8 mouse cellular contexts compared by ENCODE assay signal in the genomic region with DNA sequence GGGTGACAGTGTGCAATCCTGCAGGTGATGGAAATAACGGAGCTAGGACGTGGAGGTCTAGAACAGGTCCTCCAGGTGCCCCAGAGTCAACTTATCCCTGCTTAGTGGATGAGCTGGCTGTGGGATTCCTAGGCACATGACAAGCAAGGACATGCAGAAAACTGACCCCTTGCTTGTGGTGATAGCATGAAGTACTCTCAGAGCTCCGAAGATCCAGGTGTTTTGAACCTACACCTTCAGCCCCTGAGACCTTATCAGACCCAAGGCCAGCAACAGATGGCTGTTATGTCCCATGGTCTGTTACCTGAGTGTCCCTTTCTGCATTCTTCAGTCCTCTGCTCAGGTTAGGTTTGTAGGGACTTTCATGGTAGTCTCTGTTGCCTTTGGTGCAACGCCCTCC. TPM values are rescaled to one million over a fixed set of nuclear protein-coding genes. Genes with fewer than 3 reads are reported as not detected.
A peak's percentile ranks its signal among the peaks of the same experiment; 100 is the strongest.
DNase-seq lines count a peak whose midpoint lies in the region; ATAC-seq and TF ChIP-seq lines count a peak whose summit lies in the region.

No protein-coding gene starts in this region.

- WGBS in kidney, embryonic 14.5 days = 14% methylated on average over 4 of the region's 4 CpGs
- 16% methylated on average over 4 of the region's 4 CpGs for whole genome bisulfite sequencing in intestine, embryonic 14.5 days

- DNase-seq in kidney, adult 9 months = no peak
- no peak for DNase-seq in intestine, embryonic 14.5 days (ENCODE audit: low spot score)
- DNase-seq in frontal cortex, postnatal 36 days (ENCODE audit: low spot score in 2 of 2) = no peak
- DNase-seq in left cerebral cortex, adult 18-20 months (ENCODE audit: low spot score in 2 of 2) = no peak
- DNase-seq in thymus, postnatal 14 days = no peak

- H3K36me3 ChIP-seq in kidney, embryonic 14.5 days (ENCODE audit: control insufficient read depth, insufficient read depth, low read length) = no peaks in the 10 kb centered on the region
- no peaks in the 10 kb centered on the region for H3K36me3 ChIP-seq in intestine, embryonic 14.5 days (ENCODE audit: control insufficient read depth, insufficient read depth, low read length)
- H3K36me3 ChIP-seq in myocyte (ENCODE audit: control insufficient read depth, insufficient read depth) = no peaks in the 10 kb centered on the region

- peak overlapping the region; percentile 75 for H3K4me3 ChIP-seq in kidney, embryonic 14.5 days (ENCODE audit: low read length)
- peak overlapping the region; percentile 76 for H3K4me3 ChIP-seq in cortical plate, adult 2 months (ENCODE audit: insufficient read depth, low read length)
- peak overlapping the region; percentile 68 for H3K4me3 ChIP-seq in intestine, embryonic 14.5 days (ENCODE audit: low read depth, low read length)
- peak overlapping the region; percentile 13 for H3K4me3 ChIP-seq in myocyte

- H3K9me3 ChIP-seq in kidney, embryonic 14.5 days (ENCODE audit: control insufficient read depth, low read length) = no peaks in the 10 kb centered on the region
- H3K9me3 ChIP-seq in intestine, embryonic 14.5 days (ENCODE audit: control insufficient read depth, low read length) = no peaks in the 10 kb centered on the region

- no peak overlapping the region for H3ac ChIP-seq in myocyte (ENCODE audit: control insufficient read depth, insufficient read length)

- no peak for TF ChIP-seq CTCF in cortical plate, adult 2 months (IDR thresholded peaks at IDR 0.05; ENCODE audit: extremely low read depth, insufficient read depth, low read length)

- peaks cover 12% of the 10 kb centered on the region for H3K4me1 ChIP-seq in kidney, embryonic 14.5 days (ENCODE audit: control insufficient read depth, insufficient read depth, low read length)
- peaks cover 3% of the 10 kb centered on the region for H3K4me1 ChIP-seq in cortical plate, adult 2 months (ENCODE audit: control insufficient read depth, insufficient read depth, low read length)
- peaks cover 34% of the 10 kb centered on the region for H3K4me1 ChIP-seq in intestine, embryonic 14.5 days (replicated peaks; ENCODE audit: control insufficient read depth, insufficient read depth, low read length)

- no peaks in the 10 kb centered on the region for H3K27me3 ChIP-seq in kidney, embryonic 14.5 days (ENCODE audit: control insufficient read depth, insufficient read depth, low read length)
- H3K27me3 ChIP-seq in intestine, embryonic 14.5 days (replicated peaks; ENCODE audit: control insufficient read depth, insufficient read depth, low read length) = no peaks in the 10 kb centered on the region
- no peaks in the 10 kb centered on the region for H3K27me3 ChIP-seq in myocyte (ENCODE audit: control insufficient read depth, insufficient read depth, insufficient read length)

- H3K27ac ChIP-seq in kidney, embryonic 14.5 days (ENCODE audit: low read depth, low read length) = no peak overlapping the region
- H3K27ac ChIP-seq in cortical plate, adult 2 months (ENCODE audit: insufficient read depth, low read length) = no peak overlapping the region
- H3K27ac ChIP-seq in intestine, embryonic 14.5 days (ENCODE audit: low read depth) = no peak overlapping the region

- peak overlapping the region; percentile 88 for H3K4me2 ChIP-seq in kidney, embryonic 14.5 days (replicated peaks; ENCODE audit: low read depth, low read length)
- H3K4me2 ChIP-seq in intestine, embryonic 14.5 days (ENCODE audit: low read length) = peak overlapping the region; percentile 96
- peak overlapping the region; percentile 52 for H3K4me2 ChIP-seq in myocyte (ENCODE audit: low read depth)

- H3K9ac ChIP-seq in kidney, embryonic 14.5 days (ENCODE audit: low read depth, low read length) = peak overlapping the region; percentile 74
- peak overlapping the region; percentile 78 for H3K9ac ChIP-seq in intestine, embryonic 14.5 days (ENCODE audit: low read length)

- no peak for TF ChIP-seq POLR2A in cortical plate, adult 2 months (IDR thresholded peaks at IDR 0.05; ENCODE audit: extremely low read depth, insufficient read depth, low read length)
- no peak for TF ChIP-seq POLR2A in myocyte (IDR thresholded peaks at IDR 0.05; ENCODE audit: insufficient read length, low read depth)

- ATAC-seq in kidney, embryonic 14.5 days (ENCODE audit: low FRiP score, low TSS enrichment) = peak; percentile 5; the same call in 1 of the 2 replicates
- peak; percentile 12 for ATAC-seq in intestine, embryonic 14.5 days (replicated peaks; ENCODE audit: low FRiP score, low TSS enrichment, low read depth)

- H3K79me2 ChIP-seq in myocyte (ENCODE audit: control insufficient read depth, insufficient read depth) = no peaks in the 10 kb centered on the region

TF ChIP-seq in myocyte, 11 proteins besides CTCF, POLR2A, EP300 and RAD21:
- TF ChIP-seq USF1 (IDR thresholded peaks at IDR 0.05; ENCODE audit: low read depth) (no peak), TCF3 (IDR thresholded peaks at IDR 0.05; ENCODE audit: insufficient read length, low read depth) (no peak), REST (IDR thresholded peaks at IDR 0.05; ENCODE audit: insufficient read depth, insufficient read length) (no peak), CEBPB (IDR thresholded peaks at IDR 0.05; ENCODE audit: insufficient read depth, poor library complexity, severe bottlenecking) (no peak), SRF (IDR thresholded peaks at IDR 0.05; ENCODE audit: control insufficient read depth, insufficient read length, low read depth) (no peak), POLR2AphosphoS2 (IDR thresholded peaks at IDR 0.05; ENCODE audit: insufficient read length, low read depth) (no peak), TCF12 (IDR thresholded peaks at IDR 0.05; ENCODE audit: insufficient read depth, poor library complexity, severe bottlenecking) (no peak), E2F4 (IDR thresholded peaks at IDR 0.05; ENCODE audit: insufficient read depth) (no peak), MYOD1 (IDR thresholded peaks at IDR 0.05; ENCODE audit: control insufficient read depth in 1 of 3, insufficient read length in 2 of 3, low read depth in 2 of 3) (no peak), MAX (IDR thresholded peaks at IDR 0.05; ENCODE audit: low read depth) (no peak)

RNA-seq across cellular contexts. Expression of gene Serpine2, which starts 2.0 kb away (rescaled TPM):
- polyA plus RNA-seq in kidney, embryonic 14.5 days (2014; fragmentation: Nextera tagmentation; extraction: Ambion mirVana) = 108 and 136 TPM in 2 replicates
- polyA plus RNA-seq in cortical plate, adult 2 months (2012; rRNA removed) = 135 and 149 TPM in 2 replicates
- polyA plus RNA-seq in intestine, embryonic 14.5 days (2014; fragmentation: Nextera tagmentation; extraction: Ambion mirVana) = 112 and 136 TPM in 2 replicates
- 18.2 TPM for polyA plus RNA-seq in myocyte (2012; fragmentation: generic; extraction: Trizol)
- total RNA-seq in left cerebral cortex, adult 18-20 months (2021) = 100 to 1,000 TPM; 128 to 135 TPM

Comparison
In these comparisons a context has a peak if more than half of its experiments do, and no peak if none do; other contexts are left out.
1. H3K4me3 ChIP-seq: peak in every context shown above with its lines; median percentile 76 in cortical plate, adult 2 months; 75 in kidney, embryonic 14.5 days; 68 in intestine, embryonic 14.5 days; 13 in myocyte.